Mouse (Mus musculus) granulocyte monocyte progenitor cell, adult 5-6 weeks (primary cell): ENCODE data around the gene Rgcc. TPM values are rescaled to one million over a fixed set of nuclear protein-coding genes. Genes with fewer than 3 reads are reported as not detected.

Experiments used
- ATAC-seq: replicated peaks from 2 replicates; pipeline ENCODE4 v1.8.0; 2016; ENCODE audit warnings: mild to moderate bottlenecking, moderate TSS enrichment, inconsistent platforms; ENCODE audit not compliant: poor library complexity, severe bottlenecking
- total RNA-seq, 2 experiments: library from RNA; stranded (forward) in 1 of 2; stranded (reverse) in 1 of 2; fragments of 200-712, 200-1000 nt in 1 of 2; fragments of >200 nt in 1 of 2; fragmentation: Nextera tagmentation in 1 of 2; gene quantifications; 2 replicates each; pipeline ENCODE4 v1.2.3; 2014 to 2017

Gene Rgcc
- total RNA-seq, 2 experiments from 2014 or later = 97.4 to 247 TPM

DNA sequence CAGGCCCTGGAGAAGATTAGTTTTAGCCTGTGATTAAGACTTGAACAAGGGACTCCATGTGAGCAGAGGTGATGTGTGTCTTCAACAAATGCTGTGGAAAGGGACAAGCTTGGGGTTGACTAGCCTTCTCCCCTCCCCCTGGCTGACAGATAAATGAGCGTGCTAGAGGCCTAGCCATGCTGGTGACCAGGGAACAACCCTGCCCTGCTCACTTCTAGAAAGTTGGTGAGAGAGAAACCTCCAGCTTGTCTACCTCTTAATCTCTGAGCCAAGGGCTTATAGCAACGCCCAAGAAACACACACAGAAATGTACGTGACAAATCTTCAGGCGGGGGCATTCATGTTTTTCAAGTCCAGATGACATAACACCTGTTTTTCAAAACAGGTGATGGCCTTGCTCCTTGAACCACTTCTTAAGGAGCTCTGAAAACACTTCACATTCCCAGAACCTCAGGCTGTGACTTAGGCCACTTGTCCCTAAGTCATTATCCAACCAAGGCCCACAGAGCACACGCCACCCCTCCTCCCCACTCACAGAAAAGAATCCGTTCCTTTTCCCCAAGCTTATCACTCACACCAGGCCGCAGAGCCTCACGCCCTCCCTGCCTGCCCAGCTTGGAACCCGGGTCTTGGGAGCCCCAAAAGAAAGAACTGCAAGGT is 19.4 kb downstream of the Rgcc start:
- ATAC-seq = no peak

- ATAC-seq = no peak
Measured at GRCm38 (mm10) chr14:79280456-79280855, 21.0 kb downstream of the Rgcc start.

DNA sequence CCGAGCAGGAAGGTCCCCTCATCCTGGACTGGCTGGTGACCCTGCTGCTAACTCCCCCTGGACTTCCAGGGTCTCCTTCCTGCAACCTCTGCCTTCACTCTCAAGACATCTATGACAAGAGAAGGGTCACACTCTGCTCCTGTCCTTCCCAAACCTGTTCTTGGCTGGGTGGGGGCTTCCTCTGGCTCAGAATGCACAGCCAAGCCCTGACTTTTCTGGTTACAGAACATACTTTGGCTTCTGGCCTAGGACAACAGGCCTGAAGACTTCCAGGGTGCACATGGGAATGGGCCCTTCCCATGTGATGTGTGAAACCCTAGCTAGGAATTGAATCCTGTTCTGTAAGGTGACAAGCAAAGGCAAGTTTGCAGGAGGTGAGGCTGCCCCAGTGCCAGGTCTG is 22.0 kb downstream of the Rgcc start:
- no peak for ATAC-seq

- ATAC-seq = 0 out of 2 replicates have a peak, but pooled peaks have one; percentile 22
Measured at GRCm38 (mm10) chr14:79278927-79279326, 22.5 kb downstream of the Rgcc start.

DNA sequence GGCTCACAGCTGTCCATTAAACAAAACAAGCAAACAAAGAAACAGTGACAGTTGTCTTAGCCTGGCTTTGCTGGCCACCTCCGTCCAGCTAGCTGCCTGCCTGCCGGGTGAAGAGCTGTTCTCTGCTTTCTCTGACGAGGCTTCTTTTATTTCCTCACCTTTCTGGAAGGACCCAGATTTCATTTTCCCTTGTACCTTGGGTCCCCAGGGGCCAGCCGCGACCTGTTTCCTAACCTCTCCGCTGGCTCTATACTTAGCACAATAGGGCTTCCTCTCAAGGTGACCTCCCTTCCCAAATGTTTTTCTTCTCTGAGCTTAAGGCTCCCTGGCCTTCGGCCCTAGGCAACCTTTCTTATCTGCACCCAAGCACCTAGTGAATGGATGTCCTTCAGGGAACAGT is 23.5 kb downstream of the Rgcc start:
- no peak for ATAC-seq

- ATAC-seq = no peak
Measured at GRCm38 (mm10) chr14:79275870-79276395, 25.5 kb downstream of the Rgcc start.

- ATAC-seq = peak; percentile 26; the same call in 1 of the 2 replicates
Measured at GRCm38 (mm10) chr14:79275441-79275840, 26.0 kb downstream of the Rgcc start.

DNA sequence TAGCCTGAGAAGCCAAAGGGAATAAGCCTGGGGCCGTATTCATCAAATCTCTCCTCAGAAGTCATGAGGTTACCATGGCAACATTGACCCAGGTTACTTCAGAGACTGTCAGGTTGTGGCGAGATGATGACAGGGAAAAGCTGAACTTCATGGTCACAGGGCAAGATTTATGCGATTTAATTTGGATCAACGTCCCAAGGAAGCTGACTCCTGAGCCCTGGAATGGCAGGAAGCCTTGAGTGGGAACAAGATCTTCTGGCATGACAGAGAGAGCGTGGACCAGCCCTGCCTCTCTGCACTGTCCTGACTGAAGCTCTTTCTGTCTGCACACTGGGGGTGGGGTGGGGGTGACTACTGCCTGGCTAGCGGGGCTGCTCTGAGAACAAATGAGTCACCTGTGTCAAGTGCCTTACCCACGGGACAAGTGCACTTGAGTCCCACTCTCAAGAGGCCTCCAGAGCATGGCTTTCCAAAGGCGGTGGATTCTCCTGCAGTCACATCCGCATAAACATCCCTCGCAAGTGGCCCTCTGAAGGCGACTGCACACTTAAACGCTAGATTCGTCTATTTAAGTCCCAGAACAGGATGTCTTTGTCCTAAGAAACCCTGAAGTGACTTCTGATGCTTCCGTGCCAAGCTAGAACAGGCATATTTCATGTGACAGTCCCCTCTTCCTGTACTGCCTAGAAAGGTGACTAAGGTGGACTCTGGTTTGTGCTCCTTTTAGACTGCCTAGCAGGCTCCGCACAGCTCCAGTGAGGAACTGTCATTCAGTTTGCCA is 27.6 kb downstream of the Rgcc start:
- no peak for ATAC-seq

GRCm38 (mm10) chr14:79272991-79273390 is 28.5 kb downstream of the Rgcc start:
- ATAC-seq = no peak

- ATAC-seq = no peak
Measured at GRCm38 (mm10) chr14:79272188-79272694, 29.2 kb downstream of the Rgcc start.

- no peak for ATAC-seq
Measured at GRCm38 (mm10) chr14:79269551-79269950, 31.9 kb downstream of the Rgcc start.

GRCm38 (mm10) chr14:79267878-79268277 is 33.6 kb downstream of the Rgcc start:
- ATAC-seq = no peak; the same call in 1 of the 2 replicates

DNA sequence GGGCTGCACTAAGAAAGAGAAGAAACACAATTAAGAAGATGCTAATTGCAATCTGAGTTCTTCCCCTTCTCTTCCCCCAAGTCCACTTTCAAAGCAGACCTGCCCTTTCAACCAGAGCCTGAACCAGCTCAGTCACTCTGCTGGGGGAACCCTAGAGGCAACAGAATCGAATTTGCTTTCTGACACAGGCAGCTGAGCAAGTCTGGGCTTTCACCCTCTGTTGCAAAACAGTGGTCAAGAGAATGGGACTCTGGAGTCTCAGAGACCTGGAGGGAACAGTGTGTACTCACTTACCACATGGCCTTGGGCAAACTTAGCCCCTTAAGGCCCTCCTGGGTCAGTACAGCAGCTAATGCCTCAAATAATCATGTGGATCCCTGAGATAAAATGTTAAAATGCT is 34.1 kb downstream of the Rgcc start:
- peak; percentile 63 for ATAC-seq

DNA sequence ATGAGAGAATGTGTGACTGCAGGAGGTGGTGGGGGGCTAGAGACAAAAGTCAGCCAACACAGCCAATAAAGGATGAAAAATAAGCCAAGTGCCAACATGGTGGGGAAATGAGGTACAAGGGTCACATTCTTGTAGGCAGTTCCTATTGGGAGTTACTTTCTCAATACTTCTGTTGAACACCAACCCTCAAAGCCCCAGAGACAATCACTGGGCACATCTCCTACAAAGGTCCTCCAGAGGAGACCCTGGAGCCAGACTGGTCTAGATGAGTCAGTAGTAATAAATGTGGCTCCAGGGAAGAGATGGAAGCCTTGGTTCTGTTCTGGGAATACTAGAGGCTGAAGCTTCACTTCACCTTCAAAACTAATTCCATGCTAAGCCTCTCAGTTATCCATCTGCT is 35.0 kb downstream of the Rgcc start:
- no peak for ATAC-seq

GRCm38 (mm10) chr14:79265738-79266137 is 35.7 kb downstream of the Rgcc start:
- ATAC-seq = peak; percentile 82

- ATAC-seq = no peak
Measured at GRCm38 (mm10) chr14:79263321-79263720, 38.1 kb downstream of the Rgcc start.

- ATAC-seq = no peak
Measured at GRCm38 (mm10) chr14:79262677-79263076, 38.8 kb downstream of the Rgcc start.

DNA sequence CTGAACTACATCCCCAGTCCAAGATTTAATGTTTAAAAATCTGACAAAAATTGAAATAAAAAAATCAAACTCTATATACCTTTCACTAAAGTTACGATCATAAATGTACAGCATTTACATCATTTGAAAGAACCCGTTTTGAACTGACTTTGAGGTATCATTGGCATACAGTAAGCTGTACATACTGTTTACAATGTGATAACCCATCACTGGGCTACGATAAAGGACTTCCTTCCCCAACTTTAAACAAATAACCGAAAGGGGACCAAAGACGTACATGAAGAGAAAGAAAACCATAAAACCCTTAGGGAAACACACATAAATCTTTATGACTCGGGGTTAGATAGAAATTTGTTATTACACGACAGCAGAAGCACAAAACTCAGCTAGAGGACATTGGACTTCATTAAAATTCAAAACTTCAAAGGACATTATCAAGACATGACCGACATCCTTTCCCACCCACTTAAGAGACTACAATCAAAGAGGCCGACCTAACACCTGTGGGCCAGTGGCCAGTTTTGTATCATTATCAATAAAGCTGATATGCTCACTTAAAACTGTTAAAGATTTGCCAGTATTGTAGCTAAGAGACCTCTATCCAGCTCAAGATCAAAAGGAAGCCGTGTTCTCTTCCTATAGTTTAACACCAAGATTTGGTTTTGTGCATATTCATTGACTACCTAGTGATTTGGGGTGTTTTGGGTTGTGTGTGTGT is 42.2 kb downstream of the Rgcc start:
- ATAC-seq = no peak

DNA sequence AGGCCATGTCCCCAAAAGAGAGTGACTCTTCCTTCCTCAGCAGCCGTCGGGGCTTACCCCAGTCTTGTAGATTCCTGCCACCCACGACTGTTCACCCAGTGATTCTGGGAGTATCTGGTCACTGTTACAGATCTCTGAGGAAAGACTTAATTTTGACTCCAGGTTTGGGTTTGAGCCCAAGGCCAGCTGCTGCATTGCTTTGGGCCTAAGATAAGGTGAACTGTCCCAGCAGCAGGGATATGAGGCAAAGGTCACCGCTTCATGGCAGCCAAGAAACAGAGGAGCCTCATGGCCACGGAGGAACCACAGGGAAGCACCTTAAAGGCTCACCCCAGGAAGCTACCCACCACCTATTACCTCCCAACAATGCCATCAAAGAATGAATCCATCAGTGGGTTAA is 44.8 kb downstream of the Rgcc start:
- ATAC-seq = no peak

DNA sequence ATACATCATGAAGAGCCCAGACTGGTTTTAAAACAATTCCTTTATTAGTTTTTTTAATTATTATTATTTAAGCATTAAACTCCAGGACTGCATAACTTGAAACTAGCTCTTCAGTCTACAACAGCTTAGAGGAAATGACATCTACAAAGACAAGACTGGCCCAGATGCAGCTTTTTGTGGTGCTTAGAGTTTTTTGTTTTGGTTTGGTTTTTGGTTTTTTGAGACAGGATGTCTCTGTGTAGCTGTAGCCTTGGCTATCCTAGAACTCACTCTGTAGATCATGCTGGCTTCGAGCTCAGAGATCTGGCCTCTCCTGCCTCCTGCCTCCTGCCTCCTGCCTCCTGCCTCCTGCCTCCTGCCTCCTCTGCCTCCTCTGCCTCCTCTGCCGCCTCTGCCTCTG is 45.7 kb downstream of the Rgcc start:
- no peak for ATAC-seq
